ENCODE assay signal across 11 mouse cellular contexts in the genomic region with DNA sequence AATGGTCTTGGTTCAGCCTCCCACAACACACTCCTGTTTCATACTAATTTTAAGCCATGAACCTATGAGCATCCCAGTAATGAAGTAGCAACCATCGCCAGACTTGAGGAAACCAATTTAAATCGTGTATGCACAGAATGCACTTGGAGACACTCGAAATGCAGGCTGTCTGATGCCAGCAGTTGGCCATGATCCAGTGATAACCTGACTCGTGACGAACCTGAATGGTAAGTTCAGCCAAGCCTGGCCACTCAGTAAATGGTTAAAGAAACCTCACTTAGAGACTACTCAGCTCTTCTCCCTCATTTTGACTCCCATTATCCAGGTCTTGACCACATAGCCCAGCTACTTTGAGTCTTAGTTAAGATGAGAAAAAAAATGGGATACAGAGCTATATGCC.
"Had no signal": no experiment of that assay in that cellular context is flagged by ENCODE, and none has a peak within 500 bp of the region (broad histone marks: within the 10 kb centered on the region; RNA-seq: fewer than 3 reads in every experiment).

No protein-coding gene starts in this region.

- H3K4me3 ChIP-seq: intestine, embryonic 15.5 days; limb, embryonic 15.5 days; midbrain, embryonic 13.5 days; stomach, embryonic 15.5 days had no signal

- H3K9me3 ChIP-seq: intestine, embryonic 15.5 days; limb, embryonic 15.5 days; midbrain, embryonic 13.5 days; stomach, embryonic 15.5 days had no signal

- H3K36me3 ChIP-seq: intestine, embryonic 15.5 days; midbrain, embryonic 13.5 days; stomach, embryonic 15.5 days had no signal

- H3K4me1 ChIP-seq: intestine, embryonic 15.5 days; limb, embryonic 15.5 days; midbrain, embryonic 13.5 days; stomach, embryonic 15.5 days had no signal

- H3K4me2 ChIP-seq: intestine, embryonic 15.5 days; limb, embryonic 15.5 days; midbrain, embryonic 13.5 days; stomach, embryonic 15.5 days had no signal

- DNase-seq: lung, adult 2 months; lung, postnatal 36 days; right cerebral cortex, postnatal 14 days; thymus, adult 2 months; thymus, postnatal 25 days had no signal

- H3K27me3 ChIP-seq: intestine, embryonic 15.5 days; limb, embryonic 15.5 days; midbrain, embryonic 13.5 days; stomach, embryonic 15.5 days had no signal

- H3K27ac ChIP-seq: intestine, embryonic 15.5 days; limb, embryonic 15.5 days; liver, embryonic 14.5 days; midbrain, embryonic 13.5 days; stomach, embryonic 15.5 days had no signal

- ATAC-seq: intestine, embryonic 15.5 days; lung, postnatal 0 days; midbrain, embryonic 13.5 days had no signal

- H3K9ac ChIP-seq: intestine, embryonic 15.5 days; limb, embryonic 15.5 days; liver, embryonic 14.5 days; midbrain, embryonic 13.5 days; stomach, embryonic 15.5 days had no signal
